Mouse (Mus musculus): Measurements from ENCODE around the gene Ndufa6.
A peak's percentile ranks its signal among the peaks of the same experiment; 100 is the strongest.
"Not testable (repeated sequence)": the region's sequence is repeated elsewhere in the genome, so short reads cannot be mapped to it uniquely, and the experiment has no call there.

Ndufa6 gene

GRCm38 (mm10) chr15:82354126-82354945 is at the start of gene Ndufa6:
Gene Ndufa6 (minus strand): TSS chr15:82354322.
- DNase-seq (ENCODE audit: low spot score in 2 of 2) = peak; percentile 96 to 99

GRCm38 (mm10) chr15:82403606-82404005 is 49.5 kb upstream of the Ndufa6 start:
- DNase-seq (ENCODE audit: low spot score in 2 of 2) = no peak

GRCm38 (mm10) chr15:82402741-82403140 is 48.6 kb upstream of the Ndufa6 start:
- no peak for DNase-seq (ENCODE audit: low spot score in 2 of 2)

DNA sequence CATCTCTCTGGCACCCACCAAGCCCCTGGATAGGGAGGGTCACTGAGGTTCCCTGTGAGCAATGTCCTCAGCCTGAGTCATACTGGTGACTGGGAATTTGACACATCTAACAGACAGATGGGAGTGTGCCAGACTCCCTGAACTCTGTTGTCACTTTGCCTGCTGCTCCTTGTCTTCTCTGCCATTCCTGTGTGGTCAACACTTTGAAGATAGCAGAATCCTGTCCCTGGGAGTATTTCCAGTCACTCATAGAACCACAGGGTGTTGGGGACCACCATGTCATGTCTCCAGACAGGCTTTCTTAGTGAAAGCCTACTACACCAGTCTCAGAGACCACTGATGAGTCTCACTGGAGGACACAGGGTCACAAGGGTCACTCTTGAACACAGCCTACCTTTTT is 48.0 kb upstream of the Ndufa6 start:
- DNase-seq (ENCODE audit: low spot score in 2 of 2) = no peak

DNA sequence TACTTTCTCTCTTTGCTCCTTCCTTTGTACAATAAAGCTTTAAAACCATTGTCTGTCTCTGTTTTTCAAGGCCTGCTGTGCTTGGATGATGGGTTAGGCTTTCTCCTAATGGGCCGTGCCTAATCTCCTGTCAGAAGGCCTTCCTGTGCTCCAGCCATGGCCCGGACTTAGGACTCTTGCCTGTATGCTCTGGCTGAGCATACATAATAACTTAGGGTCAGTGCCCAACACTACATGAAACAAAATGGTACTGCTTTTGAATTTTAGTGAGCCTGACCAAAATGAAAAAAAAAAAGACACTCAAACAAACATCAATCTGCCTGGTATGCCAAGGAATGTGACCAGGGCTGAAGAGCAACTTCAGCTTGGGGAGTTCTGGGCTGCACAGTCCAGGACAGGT is 47.4 kb upstream of the Ndufa6 start:
- no peak for DNase-seq (ENCODE audit: low spot score in 2 of 2)

DNA sequence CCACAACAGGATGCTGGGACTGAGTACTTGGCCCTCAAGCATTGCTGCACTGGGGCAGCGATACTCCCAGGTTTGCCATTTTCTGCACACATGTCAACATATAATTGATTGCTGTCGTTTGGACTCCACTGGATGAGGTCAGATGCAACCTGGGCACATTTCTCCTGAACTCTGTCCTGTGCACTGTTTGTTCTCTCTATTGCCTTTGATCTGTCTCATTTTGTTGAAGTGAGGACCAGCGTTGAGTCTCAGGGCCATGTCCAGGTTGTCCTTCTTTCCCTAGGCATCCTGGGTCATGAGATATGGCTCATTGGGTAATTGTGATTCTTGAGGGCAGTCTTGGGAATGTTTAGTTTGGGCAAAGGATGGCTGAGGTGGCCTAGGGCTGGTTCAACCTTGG is 41.8 kb upstream of the Ndufa6 start:
- DNase-seq (ENCODE audit: low spot score in 2 of 2) = not testable (repeated sequence)

- DNase-seq (ENCODE audit: low spot score in 2 of 2) = not testable (repeated sequence)
Measured at GRCm38 (mm10) chr15:82393922-82394321, 39.8 kb upstream of the Ndufa6 start, which contains the start of gene Cyp2d11. Gene Cyp2d11 (minus strand): TSS chr15:82394022.

DNA sequence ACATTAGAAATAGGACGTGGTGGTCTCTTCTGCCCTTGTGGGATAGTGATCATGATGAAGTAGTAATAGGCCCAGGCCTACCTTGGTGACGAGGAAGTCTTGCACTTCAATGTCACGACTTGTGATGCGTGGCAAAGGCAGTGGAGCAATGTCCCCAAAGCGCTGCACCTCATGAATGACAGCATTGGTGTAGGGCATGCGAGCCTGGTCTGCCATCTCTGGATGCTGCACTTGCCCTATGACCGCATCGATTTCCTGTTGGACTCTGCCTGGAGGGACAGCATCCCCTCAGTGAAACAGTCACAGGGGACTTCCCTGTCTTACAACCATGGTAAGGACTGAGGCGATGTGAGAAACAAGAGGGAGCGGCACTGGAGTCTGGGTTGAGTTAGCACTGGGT is 35.8 kb upstream of the Ndufa6 start:
- not testable (repeated sequence) for DNase-seq (ENCODE audit: low spot score in 2 of 2)

- DNase-seq (ENCODE audit: low spot score in 2 of 2) = no peak
Measured at GRCm38 (mm10) chr15:82385729-82386128, 31.6 kb upstream of the Ndufa6 start.

GRCm38 (mm10) chr15:82382441-82382840 is 28.3 kb upstream of the Ndufa6 start:
- no peak for DNase-seq (ENCODE audit: low spot score in 2 of 2)

DNA sequence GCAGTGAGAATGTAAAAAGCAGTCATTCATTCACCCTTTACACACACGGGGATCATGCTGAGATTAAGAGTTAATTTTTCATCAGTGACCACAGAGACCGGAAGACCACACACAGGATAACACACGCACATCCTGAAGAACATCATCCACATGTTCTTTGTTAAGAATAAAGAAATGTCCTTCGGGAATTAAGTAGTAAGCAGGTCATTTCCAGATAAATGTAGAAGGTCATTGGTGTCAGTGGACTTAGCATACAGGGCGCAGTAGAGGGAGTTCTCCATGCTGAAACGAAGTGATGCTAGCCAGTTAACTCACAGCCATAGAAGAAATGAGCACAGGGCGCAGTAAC is 26.6 kb upstream of the Ndufa6 start:
- DNase-seq (ENCODE audit: low spot score in 2 of 2) = no peak

DNA sequence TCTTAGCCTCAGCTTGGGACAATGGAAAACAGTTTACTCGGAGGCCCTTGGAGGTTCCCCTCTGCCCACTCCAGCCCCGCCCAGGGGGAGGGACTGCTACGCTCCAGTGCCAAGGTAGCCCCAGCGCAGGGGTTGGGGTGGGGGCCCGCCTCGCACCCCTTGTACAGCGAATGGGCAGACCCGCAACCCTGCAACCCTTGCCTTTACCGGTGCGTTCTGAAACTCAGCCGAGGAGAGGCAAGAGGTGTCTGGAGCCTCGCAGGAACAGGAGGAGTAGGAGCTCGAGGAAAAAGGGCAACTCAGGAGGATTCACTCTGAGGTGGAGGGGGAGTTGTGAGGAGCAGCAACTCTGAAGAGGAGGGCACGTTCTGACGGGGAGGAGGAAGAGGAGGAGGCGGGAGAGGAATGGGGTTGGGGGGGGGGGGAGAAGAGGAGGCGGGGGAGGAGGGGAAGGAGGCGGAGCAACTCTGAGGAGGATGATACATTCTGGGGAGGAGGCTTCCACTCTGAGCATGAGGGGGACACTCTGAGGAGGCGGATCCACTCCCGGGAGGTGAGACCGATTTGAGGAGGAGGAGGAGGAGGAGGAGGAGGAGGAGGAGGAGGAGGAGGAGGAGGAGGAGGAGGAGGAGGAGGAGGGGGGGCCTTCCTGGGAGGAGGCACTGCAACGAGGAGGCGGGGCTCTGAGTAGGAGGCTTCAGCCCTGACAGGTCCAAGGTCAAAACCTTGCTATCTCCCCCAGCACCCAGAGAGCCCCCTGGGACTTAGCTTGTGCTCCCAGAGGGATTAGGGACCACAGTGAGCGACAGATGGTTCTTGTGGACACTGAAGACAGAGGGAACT is 26.0 kb upstream of the Ndufa6 start, which contains the start of gene Cyp2d22:
Gene Cyp2d22 (minus strand): TSS at position 390 of the 843 bp plus-strand sequence.
- DNase-seq (ENCODE audit: low spot score in 2 of 2) = peak in 1 of 2 experiments; percentile 43

DNA sequence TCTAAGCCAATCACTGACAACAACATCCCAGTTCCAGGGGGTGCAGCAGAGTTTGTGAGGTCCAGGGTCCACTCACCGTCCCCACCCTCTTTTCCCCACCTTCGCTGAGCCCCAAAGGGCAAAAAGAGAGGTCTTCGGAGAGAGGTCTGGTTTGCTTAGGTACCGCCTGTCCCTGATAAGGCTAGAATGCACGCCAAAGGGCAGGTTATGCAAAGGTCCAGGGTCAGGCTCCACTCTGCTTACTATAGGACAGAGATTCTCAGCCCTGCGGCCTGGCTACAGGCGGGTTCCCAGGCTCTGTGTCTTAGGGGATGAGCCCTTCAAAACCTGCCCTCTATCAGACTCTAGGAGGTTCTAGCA is 25.4 kb upstream of the Ndufa6 start:
- no peak for DNase-seq (ENCODE audit: low spot score in 2 of 2)

DNA sequence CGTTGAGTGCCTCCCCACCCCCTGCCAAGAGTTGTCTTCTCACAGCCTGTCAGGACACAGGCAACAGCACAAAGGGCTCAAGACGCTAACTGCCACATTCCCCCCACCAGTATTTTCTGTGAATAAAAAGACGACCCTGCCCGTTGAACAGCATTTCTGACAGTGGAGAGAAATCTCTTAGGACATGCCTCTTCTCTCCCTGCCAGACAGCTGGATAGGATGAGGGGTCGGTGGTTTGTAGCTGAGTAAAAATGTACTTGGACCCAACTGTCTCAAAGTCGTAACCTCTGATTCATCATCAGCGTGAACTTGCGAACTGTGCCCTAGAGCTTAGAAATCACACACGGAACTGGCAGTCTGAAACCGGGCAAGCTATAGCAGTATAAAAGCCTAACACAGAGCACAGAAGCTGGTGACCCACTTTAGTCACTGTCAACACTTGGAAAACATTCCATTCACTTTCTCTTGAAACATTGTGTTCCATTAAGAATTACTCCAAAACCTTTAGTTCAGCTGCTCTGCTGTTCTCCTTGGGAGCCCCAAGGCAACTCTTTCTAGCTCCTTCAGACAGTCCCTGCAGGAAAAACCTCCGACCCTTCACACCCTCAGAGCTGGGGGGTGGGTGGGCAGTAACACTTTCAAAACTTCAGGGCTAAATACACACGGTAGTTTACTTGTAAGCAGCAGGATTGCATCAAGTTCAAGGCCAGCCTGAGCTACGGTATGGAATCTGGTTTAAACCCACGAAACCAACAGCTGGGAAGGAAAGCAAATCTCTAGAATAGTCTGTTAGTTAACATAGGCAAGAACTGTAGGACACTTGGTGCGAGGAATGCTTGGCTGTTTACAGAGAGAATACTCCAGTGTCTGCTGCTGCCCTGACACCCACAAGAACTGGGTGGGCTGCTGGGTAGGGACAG is 24.4 kb upstream of the Ndufa6 start:
- DNase-seq (ENCODE audit: low spot score in 2 of 2) = no peak

DNA sequence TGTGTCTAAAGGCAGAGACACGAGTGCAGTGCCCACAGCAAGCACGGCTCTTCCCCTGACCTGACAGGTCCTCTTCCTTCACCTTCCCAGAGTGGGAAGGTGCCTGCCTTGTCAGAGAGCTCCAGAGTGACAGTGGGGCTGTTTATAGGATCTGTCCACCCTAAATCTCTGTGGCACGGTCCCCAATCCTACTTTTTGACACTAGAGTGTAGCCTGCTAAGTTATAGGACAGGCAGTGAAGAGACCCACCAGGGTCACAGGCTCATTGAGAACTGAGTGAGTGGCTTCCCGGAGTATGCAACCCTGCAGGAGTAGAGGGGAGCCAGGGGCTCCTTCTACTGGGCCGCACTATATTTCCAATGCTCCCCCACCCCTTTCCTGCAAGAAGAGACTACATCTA is 23.6 kb upstream of the Ndufa6 start:
- DNase-seq (ENCODE audit: low spot score in 2 of 2) = no peak

GRCm38 (mm10) chr15:82376393-82377138 is 22.4 kb upstream of the Ndufa6 start:
- DNase-seq (ENCODE audit: low spot score in 2 of 2) = no peak

- DNase-seq (ENCODE audit: low spot score in 2 of 2) = no peak
Measured at GRCm38 (mm10) chr15:82375855-82376254, 21.7 kb upstream of the Ndufa6 start.

DNA sequence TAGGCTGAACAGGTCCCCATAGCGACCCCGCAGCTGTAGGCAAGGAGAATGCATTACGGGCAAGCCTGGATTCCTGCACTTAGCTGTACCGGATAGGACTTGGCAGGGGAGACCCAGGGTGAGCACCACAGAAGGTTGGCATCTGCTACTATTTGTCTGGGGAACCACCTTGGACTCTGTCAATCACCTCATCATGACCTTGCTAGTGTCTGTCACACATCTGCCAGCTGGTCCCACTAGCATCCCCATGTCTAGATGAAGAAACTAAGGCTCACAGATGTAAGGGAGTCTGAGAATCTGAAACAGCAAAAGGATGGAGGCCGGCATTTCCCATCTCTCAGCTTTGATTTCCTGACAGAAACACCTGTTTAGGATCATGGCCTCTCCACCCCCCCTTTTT is 20.3 kb upstream of the Ndufa6 start:
- DNase-seq (ENCODE audit: low spot score in 2 of 2) = no peak

DNA sequence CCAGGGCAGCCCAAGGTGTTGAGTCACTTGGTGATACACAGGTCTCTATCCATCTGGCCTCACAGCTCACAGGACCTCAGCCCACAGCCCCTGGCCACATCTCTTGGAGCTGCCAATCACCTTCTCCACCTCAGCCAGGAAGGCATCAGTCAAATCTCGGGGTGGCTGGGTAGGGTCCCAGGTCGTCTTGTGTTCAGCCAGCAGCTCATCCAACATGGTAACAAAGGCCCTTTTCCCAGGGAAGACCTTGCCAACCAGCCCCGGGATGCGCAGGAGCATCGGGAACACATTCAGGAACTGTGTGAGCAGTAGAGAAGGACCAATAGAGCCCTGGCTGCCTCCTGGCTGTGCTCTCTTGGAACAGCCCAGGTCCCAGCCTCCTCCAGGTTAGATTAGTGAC is 18.9 kb upstream of the Ndufa6 start:
- DNase-seq (ENCODE audit: low spot score in 2 of 2) = no peak

DNA sequence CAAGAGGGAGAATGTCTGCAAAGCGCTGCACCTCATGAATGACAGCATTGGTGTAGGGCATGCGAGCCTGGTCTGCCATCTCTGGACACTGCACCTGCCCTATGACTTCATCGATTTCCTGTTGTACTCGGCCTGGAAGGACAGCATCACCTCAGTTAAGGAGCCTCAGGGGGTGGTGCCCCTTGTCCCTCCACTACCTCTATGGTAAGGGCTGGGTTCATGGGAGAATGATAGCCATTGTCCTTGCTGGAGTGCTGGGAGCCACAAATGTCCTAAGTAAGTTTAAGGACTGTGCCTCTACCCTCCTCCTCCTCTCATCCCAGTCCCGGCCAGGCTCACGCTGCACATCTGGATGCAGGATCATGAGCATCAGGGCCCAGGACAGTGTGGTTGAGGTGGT is 18.3 kb upstream of the Ndufa6 start:
- DNase-seq (ENCODE audit: low spot score in 2 of 2) = no peak

DNA sequence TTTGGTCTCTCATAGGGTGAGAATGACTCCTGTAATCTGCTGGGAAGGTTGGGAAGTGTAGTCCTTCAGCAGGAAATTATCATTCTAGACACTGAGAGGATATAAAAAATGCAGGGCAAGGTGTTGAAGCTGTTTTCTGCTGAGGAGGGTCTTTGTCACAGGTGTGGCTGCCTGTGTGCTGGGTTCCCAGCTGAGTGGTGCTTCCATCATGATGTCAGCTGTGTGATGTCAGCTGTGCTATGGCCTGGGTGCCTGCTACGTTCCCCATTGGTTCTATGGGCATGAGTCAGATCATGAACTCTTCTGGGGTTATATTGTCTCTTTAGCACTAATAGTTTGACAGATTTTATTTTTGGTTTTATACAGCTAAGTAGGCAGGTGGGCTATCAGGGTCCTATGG is 14.7 kb upstream of the Ndufa6 start:
- DNase-seq (ENCODE audit: low spot score in 2 of 2) = no peak
